Mouse (Mus musculus): ENCODE measurements around the gene Parp11.

DNA sequence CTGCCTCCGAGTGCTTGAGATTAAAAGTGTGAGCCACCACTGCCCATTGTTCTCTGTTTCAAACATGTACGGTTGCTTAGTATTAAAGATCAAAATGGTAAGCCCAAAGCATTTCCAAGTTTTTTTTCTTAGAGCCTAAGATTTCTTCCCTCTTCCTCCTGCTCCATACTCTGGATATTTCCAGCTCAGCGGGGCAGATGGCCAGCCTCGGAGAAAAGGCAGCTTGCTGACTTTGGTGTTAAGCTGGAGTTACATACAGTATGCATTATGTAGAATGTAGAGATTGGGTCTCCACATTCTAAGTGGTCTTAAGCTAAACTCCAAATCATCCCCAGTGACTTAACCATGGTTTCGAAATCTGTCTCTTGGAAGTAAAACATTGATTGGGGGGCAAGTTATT lies 21.5 kb upstream of the Parp11 start:
- TF ChIP-seq CTCF (conservative IDR thresholded peaks at IDR 0.05; ENCODE audit: insufficient read depth, insufficient read length, low read depth, low read length) = no peak
- no peak for TF ChIP-seq POLR2A (IDR thresholded peaks at IDR 0.05; ENCODE audit: low read depth, low read length)

Data from kidney, adult 2 months (tissue).